Mouse (Mus musculus) heart, postnatal 0 days (tissue): ENCODE data around the gene Incenp. TPM values are rescaled to one million over a fixed set of nuclear protein-coding genes. Genes with fewer than 3 reads are reported as not detected.

Source experiments
- ATAC-seq: fragments of 200-750 bp; cut with Nextera tagmentation; 2 replicates; pipeline ENCODE4 v1.8.0; 2017; ENCODE audit warnings: low read depth, moderate number of reproducible peaks, moderate library complexity; ENCODE audit not compliant: insufficient read depth
- DNase-seq: peaks from one replicate; pipeline ENCODE4 v3.0.0-alpha.2; 2016; ENCODE audit warnings: low spot score
- H3K27ac ChIP-seq: fragments of 300-500 bp; sonication (generic); 2 replicates; pipeline ENCODE4 v1.5.1; 2014; ENCODE audit warnings: low read depth, mild to moderate bottlenecking
- H3K27me3 ChIP-seq: fragments of 300-500 bp; sonication (generic); 2 replicates; pipeline ENCODE4 v1.6.1; 2014; ENCODE audit warnings: low read length, mixed read lengths; ENCODE audit not compliant: control insufficient read depth, insufficient read depth
- H3K36me3 ChIP-seq: fragments of 300-500 bp; sonication (generic); replicated peaks from 2 replicates; pipeline ENCODE4 v1.6.1; 2014; ENCODE audit warnings: low read length, mixed read lengths; ENCODE audit not compliant: control insufficient read depth, insufficient read depth
- H3K4me1 ChIP-seq: fragments of 300-500 bp; sonication (generic); 2 replicates; pipeline ENCODE4 v1.6.1; 2014; ENCODE audit warnings: antibody characterized with exemption; ENCODE audit not compliant: control insufficient read depth, insufficient read depth
- H3K4me2 ChIP-seq: fragments of 300-500 bp; sonication (generic); 2 replicates; pipeline ENCODE4 v1.6.1; 2014; ENCODE audit warnings: low read depth, mild to moderate bottlenecking, low read length, moderate library complexity
- H3K4me3 ChIP-seq: fragments of 300-500 bp; sonication (generic); 2 replicates; pipeline ENCODE4 v1.5.1; 2014; ENCODE audit warnings: low read depth, low read length
- H3K9ac ChIP-seq: fragments of 300-500 bp; sonication (generic); replicated peaks from 2 replicates; pipeline ENCODE4 v1.6.1; 2014; ENCODE audit warnings: low read depth, low read length, mixed read lengths
- H3K9me3 ChIP-seq: fragments of 300-500 bp; sonication (generic); replicated peaks from 2 replicates; pipeline ENCODE4 v1.6.1; 2016; ENCODE audit warnings: low read length; ENCODE audit not compliant: control insufficient read depth
- CTCF ChIP-seq: IDR thresholded peaks from 2 replicates; pipeline ENCODE4 v1.5.1; 2016; ENCODE audit warnings: antibody characterized with exemption, control low read depth, low read depth
- EP300 ChIP-seq: IDR thresholded peaks from 2 replicates; pipeline ENCODE4 v1.6.1; 2016; ENCODE audit warnings: antibody characterized with exemption, low read depth
- WGBS: fragments of 180-500 bp; shearing (Covaris S2); extraction: QIAGEN DNeasy Blood & Tissue Kit; methylation state at CpG from one replicate; pipeline ENCODE4 v1.1.7; 2014; 5-methylcytosine and 5-hydroxymethylcytosine counted together
- polyA plus RNA-seq: library from polyadenylated mRNA; unstranded; fragments of >200 nt; fragmentation: Nextera tagmentation; extraction: Ambion mirVana; gene quantifications from 2 replicates; pipeline ENCODE4 v1.2.1, GENCODE M21; 2015
- total RNA-seq: library from RNA; depleted of rRNA; stranded (reverse); fragments of >200 nt; gene quantifications from 2 replicates; pipeline ENCODE4 v1.2.3, GENCODE M21; 2014; ENCODE audit warnings: low replicate concordance

The Incenp gene
- total and polyA plus RNA-seq, 2 experiments from 2014 or later: 14.6 to 16.1 TPM

DNA sequence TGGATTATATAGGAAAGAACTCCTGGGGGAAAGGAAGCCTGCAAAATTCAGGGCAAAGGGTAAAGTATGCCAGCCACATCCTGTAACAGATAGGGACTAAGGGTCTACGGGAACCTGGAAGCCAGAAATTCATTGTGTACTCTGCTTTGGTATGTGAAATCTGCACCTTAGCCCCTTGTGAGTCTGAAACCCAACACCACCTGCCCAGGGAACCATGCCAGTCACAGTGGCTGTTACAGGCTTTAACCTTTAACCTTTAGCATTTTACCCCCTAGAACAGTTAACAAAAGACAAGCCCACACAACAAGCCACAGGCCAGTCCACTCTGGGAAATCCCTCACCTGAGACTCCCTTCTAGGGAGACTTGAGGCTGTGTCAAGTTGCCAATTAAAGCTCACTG lies 42.5 kb upstream of the Incenp start:
- WGBS: 58% methylated on average over 1 of the region's 1 CpGs
- no peak overlapping the region for H3K27ac ChIP-seq
- H3K4me1 ChIP-seq: peaks cover 10% of the 10 kb centered on the region; the same call in 1 of the 2 replicates
- no peak overlapping the region for H3K9ac ChIP-seq
- DNase-seq (no peak), ATAC-seq (no peak)
- H3K4me2 ChIP-seq: no peak overlapping the region
- no peaks in the 10 kb centered on the region for H3K36me3 ChIP-seq
- no peaks in the 10 kb centered on the region for H3K27me3 ChIP-seq
- no peak overlapping the region for H3K4me3 ChIP-seq
- no peak for TF ChIP-seq CTCF
- no peak for TF ChIP-seq EP300
- no peaks in the 10 kb centered on the region for H3K9me3 ChIP-seq

DNA sequence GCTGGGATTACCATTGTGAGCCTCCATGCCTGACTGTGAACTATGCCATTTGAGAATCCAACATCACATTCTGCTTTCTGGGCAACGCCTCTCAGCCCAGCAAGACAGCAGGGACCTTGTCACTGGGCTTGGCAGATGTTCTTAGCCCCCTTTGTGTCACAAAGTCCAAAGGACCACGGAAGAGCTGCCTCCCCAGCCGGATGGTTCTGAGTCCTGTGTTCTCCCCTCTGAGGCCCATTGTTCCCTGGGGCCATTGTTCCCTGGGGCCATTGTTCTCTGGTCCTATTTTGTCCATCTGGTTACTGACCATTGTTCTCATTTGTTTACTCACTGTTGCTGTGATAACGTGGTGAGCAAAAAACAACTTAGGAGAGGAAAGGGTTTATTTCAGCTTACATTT lies 41.6 kb upstream of the Incenp start:
- Histone ChIP-seq H3K9me3 (no peaks in the 10 kb centered on the region), H3K4me3 (no peak overlapping the region), H3K9ac (no peak overlapping the region), H3K4me2 (no peak overlapping the region), H3K4me1 (0 out of 2 replicates have a peak, but pooled peaks cover 5% of the 10 kb centered on the region), H3K27ac (no peak overlapping the region), H3K36me3 (no peaks in the 10 kb centered on the region), H3K27me3 (no peaks in the 10 kb centered on the region)
- DNase-seq (no peak), ATAC-seq (no peak)
- TF ChIP-seq EP300 (no peak), CTCF (no peak)
- WGBS: 58% methylated on average over 4 of the region's 4 CpGs

DNA sequence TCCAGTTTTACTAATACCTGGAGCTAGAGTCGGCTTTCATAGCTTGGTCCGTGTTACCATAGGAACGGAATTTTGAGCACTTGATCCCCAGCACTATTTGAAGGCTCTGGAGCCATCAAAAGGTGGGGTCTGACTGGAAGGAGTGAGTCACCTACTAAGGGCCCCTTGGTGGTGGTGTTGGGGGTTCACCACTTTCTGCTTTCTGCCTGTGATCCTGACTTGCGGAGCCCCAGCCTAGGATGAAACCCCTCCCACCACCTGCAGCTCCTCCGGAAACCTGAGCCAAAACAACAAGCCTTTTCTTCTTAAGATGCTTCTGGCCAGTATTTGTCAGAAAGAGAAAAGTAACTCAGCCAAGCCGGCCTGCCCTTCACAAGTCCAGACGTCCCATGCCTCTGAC lies 40.5 kb upstream of the Incenp start:
- 0 out of 2 replicates have a peak overlapping the region, but pooled peaks have one; percentile 3 for H3K27ac ChIP-seq
- 80% methylated on average over 7 of the region's 7 CpGs for WGBS
- H3K36me3 ChIP-seq: no peaks in the 10 kb centered on the region
- H3K4me1 ChIP-seq: 0 out of 2 replicates have a peak, but pooled peaks cover 5% of the 10 kb centered on the region
- H3K9ac ChIP-seq: no peak overlapping the region
- no peak overlapping the region for H3K4me3 ChIP-seq
- no peak for ATAC-seq
- TF ChIP-seq EP300 (no peak), CTCF (no peak)
- H3K9me3 ChIP-seq: no peaks in the 10 kb centered on the region
- H3K27me3 ChIP-seq: no peaks in the 10 kb centered on the region
- no peak for DNase-seq
- no peak overlapping the region for H3K4me2 ChIP-seq

GRCm38 (mm10) chr19:9938824-9939303 lies 39.5 kb upstream of the Incenp start:
- ATAC-seq (no peak), DNase-seq (no peak)
- Histone ChIP-seq H3K9me3 (no peaks in the 10 kb centered on the region), H3K4me2 (peak overlapping the region; percentile 1; the same call in 1 of the 2 replicates), H3K4me3 (no peak overlapping the region), H3K36me3 (no peaks in the 10 kb centered on the region), H3K27me3 (no peaks in the 10 kb centered on the region), H3K4me1 (0 out of 2 replicates have a peak, but pooled peaks cover 5% of the 10 kb centered on the region), H3K9ac (no peak overlapping the region), H3K27ac (no peak overlapping the region)
- TF ChIP-seq EP300 (no peak), CTCF (no peak)
- 50% methylated on average over 13 of the region's 13 CpGs for WGBS

GRCm38 (mm10) chr19:9938156-9938823 lies 38.9 kb upstream of the Incenp start:
- TF ChIP-seq CTCF: no peak
- no peak for TF ChIP-seq EP300
- DNase-seq (no peak), ATAC-seq (no peak)
- H3K4me1 ChIP-seq: 0 out of 2 replicates have a peak, but pooled peaks cover 5% of the 10 kb centered on the region
- H3K9ac ChIP-seq: no peak overlapping the region
- no peaks in the 10 kb centered on the region for H3K27me3 ChIP-seq
- H3K4me3 ChIP-seq: no peak overlapping the region
- WGBS: 64% methylated on average over 6 of the region's 6 CpGs
- peak overlapping the region; percentile 12; the same call in 1 of the 2 replicates for H3K4me2 ChIP-seq
- no peaks in the 10 kb centered on the region for H3K9me3 ChIP-seq
- no peaks in the 10 kb centered on the region for H3K36me3 ChIP-seq
- 0 out of 2 replicates have a peak overlapping the region, but pooled peaks have one; percentile 32 for H3K27ac ChIP-seq

- no peaks in the 10 kb centered on the region for H3K36me3 ChIP-seq
- no peak overlapping the region for H3K4me2 ChIP-seq
- H3K27me3 ChIP-seq: no peaks in the 10 kb centered on the region
- no peak overlapping the region for H3K9ac ChIP-seq
- H3K27ac ChIP-seq: no peak overlapping the region
- 67% methylated on average over 5 of the region's 5 CpGs for WGBS
- ATAC-seq (no peak), DNase-seq (no peak)
- TF ChIP-seq CTCF (no peak), EP300 (no peak)
- 0 out of 2 replicates have a peak, but pooled peaks cover 3% of the 10 kb centered on the region for H3K4me1 ChIP-seq
- H3K4me3 ChIP-seq: no peak overlapping the region
- no peaks in the 10 kb centered on the region for H3K9me3 ChIP-seq
Observed at GRCm38 (mm10) chr19:9937428-9937827, 38.1 kb upstream of the Incenp start.
